Mouse (Mus musculus): Measurements from ENCODE around the gene Myh7.
A peak's percentile ranks its signal among the peaks of the same experiment; 100 is the strongest.
"Not testable (repeated sequence)": the region's sequence is repeated elsewhere in the genome, so short reads cannot be mapped to it uniquely, and the experiment has no call there.

The Myh7 gene

GRCm38 (mm10) chr14:54994136-54994868 is at the start of gene Myh7:
TSS of gene Myh7 (minus strand) at chr14:54994626.
- DNase-seq (ENCODE audit: low spot score): no peak

- DNase-seq (ENCODE audit: low spot score): not testable (repeated sequence)
Observed at GRCm38 (mm10) chr14:55043694-55044093, 49.3 kb upstream of the Myh7 start.

- no peak for DNase-seq (ENCODE audit: low spot score)
Observed at GRCm38 (mm10) chr14:55032695-55033225, 38.3 kb upstream of the Myh7 start.

- no peak for DNase-seq (ENCODE audit: low spot score)
Observed at GRCm38 (mm10) chr14:55029034-55029698, 34.7 kb upstream of the Myh7 start.

- DNase-seq (ENCODE audit: low spot score): no peak
Observed at GRCm38 (mm10) chr14:55028333-55028835, 34.0 kb upstream of the Myh7 start.

GRCm38 (mm10) chr14:55027653-55028052 is 33.2 kb upstream of the Myh7 start:
- no peak for DNase-seq (ENCODE audit: low spot score)

GRCm38 (mm10) chr14:55027251-55027650 is 32.8 kb upstream of the Myh7 start:
- no peak for DNase-seq (ENCODE audit: low spot score)

GRCm38 (mm10) chr14:55025527-55025926 is 31.1 kb upstream of the Myh7 start:
- no peak for DNase-seq (ENCODE audit: low spot score)

GRCm38 (mm10) chr14:55024236-55024635 is 29.8 kb upstream of the Myh7 start:
- peak; percentile 64 for DNase-seq (ENCODE audit: low spot score)

- DNase-seq (ENCODE audit: low spot score): no peak
Observed at GRCm38 (mm10) chr14:55023011-55023410, 28.6 kb upstream of the Myh7 start.

GRCm38 (mm10) chr14:55020394-55020793 is 26.0 kb upstream of the Myh7 start:
- no peak for DNase-seq (ENCODE audit: low spot score)

GRCm38 (mm10) chr14:55016876-55017275 is 22.4 kb upstream of the Myh7 start:
- no peak for DNase-seq (ENCODE audit: low spot score)

GRCm38 (mm10) chr14:55015767-55016111 is 21.3 kb upstream of the Myh7 start:
- DNase-seq (ENCODE audit: low spot score): no peak

- peak; percentile 97 for DNase-seq (ENCODE audit: low spot score)
Observed at GRCm38 (mm10) chr14:55014991-55015766, 20.8 kb upstream of the Myh7 start, which contains the start of gene Ngdn. TSS of gene Ngdn (plus strand) at chr14:55015454.

GRCm38 (mm10) chr14:55014591-55014990 is 20.2 kb upstream of the Myh7 start:
- DNase-seq (ENCODE audit: low spot score): no peak

- no peak for DNase-seq (ENCODE audit: low spot score)
Observed at GRCm38 (mm10) chr14:55011116-55011515, 16.7 kb upstream of the Myh7 start.

GRCm38 (mm10) chr14:55008417-55008816 is 14.0 kb upstream of the Myh7 start:
- no peak for DNase-seq (ENCODE audit: low spot score)

GRCm38 (mm10) chr14:55007120-55007908 is 12.9 kb upstream of the Myh7 start:
- no peak for DNase-seq (ENCODE audit: low spot score)

GRCm38 (mm10) chr14:55006541-55006940 is 12.1 kb upstream of the Myh7 start:
- no peak for DNase-seq (ENCODE audit: low spot score)

- DNase-seq (ENCODE audit: low spot score): no peak
Observed at GRCm38 (mm10) chr14:55005967-55006366, 11.5 kb upstream of the Myh7 start.

GRCm38 (mm10) chr14:55005506-55005905 is 11.1 kb upstream of the Myh7 start:
- DNase-seq (ENCODE audit: low spot score): no peak

All from adipocyte (in vitro differentiated cells).